ENCODE assay signal across 7 mouse cellular contexts in genomic region chr7:130693800-130694193, GRCm38 (mm10).
DNase-seq lines count a peak whose midpoint lies in the region; ATAC-seq lines count a peak whose summit lies in the region.

No protein-coding gene starts in this region.

- H3K27ac ChIP-seq in lung, embryonic 16.5 days (ENCODE audit: low read length), result no peak overlapping the region; the same call in 1 of the 2 replicates
- H3K27ac ChIP-seq in embryonic facial prominence, embryonic 12.5 days, result peak overlapping the region; percentile 99
- peak overlapping the region; percentile 99 for H3K27ac ChIP-seq in limb, embryonic 12.5 days
- H3K27ac ChIP-seq in stomach, embryonic 15.5 days, result 0 out of 2 replicates have a peak overlapping the region, but pooled peaks have one; percentile 93

- H3K9ac ChIP-seq in lung, embryonic 16.5 days (ENCODE audit: low read length), result peak overlapping the region; percentile 80
- H3K9ac ChIP-seq in embryonic facial prominence, embryonic 12.5 days, result peak overlapping the region; percentile 89
- peak overlapping the region; percentile 91 for H3K9ac ChIP-seq in limb, embryonic 12.5 days (replicated peaks)
- H3K9ac ChIP-seq in stomach, embryonic 15.5 days, result no peak overlapping the region

- peak overlapping the region; percentile 57 for H3K4me3 ChIP-seq in lung, embryonic 16.5 days (ENCODE audit: low read length)
- H3K4me3 ChIP-seq in embryonic facial prominence, embryonic 12.5 days, result peak overlapping the region; percentile 79
- peak overlapping the region; percentile 73 for H3K4me3 ChIP-seq in limb, embryonic 12.5 days (replicated peaks)
- H3K4me3 ChIP-seq in stomach, embryonic 15.5 days (replicated peaks), result peak overlapping the region; percentile 56

- H3K9me3 ChIP-seq in lung, embryonic 16.5 days (ENCODE audit: control insufficient read depth, low read length), result no peaks in the 10 kb centered on the region
- H3K9me3 ChIP-seq in embryonic facial prominence, embryonic 12.5 days, result no peaks in the 10 kb centered on the region
- H3K9me3 ChIP-seq in limb, embryonic 12.5 days, result no peaks in the 10 kb centered on the region
- H3K9me3 ChIP-seq in stomach, embryonic 15.5 days, result no peaks in the 10 kb centered on the region

- H3K27me3 ChIP-seq in lung, embryonic 16.5 days (ENCODE audit: control insufficient read depth, insufficient read depth, low read depth, low read length), result no peaks in the 10 kb centered on the region
- no peaks in the 10 kb centered on the region for H3K27me3 ChIP-seq in embryonic facial prominence, embryonic 12.5 days
- H3K27me3 ChIP-seq in limb, embryonic 12.5 days, result no peaks in the 10 kb centered on the region
- no peaks in the 10 kb centered on the region for H3K27me3 ChIP-seq in stomach, embryonic 15.5 days (replicated peaks)

- no peak for ATAC-seq in lung, embryonic 16.5 days (ENCODE audit: low read depth)
- no peak for ATAC-seq in embryonic facial prominence, embryonic 12.5 days (ENCODE audit: insufficient number of reproducible peaks, insufficient read depth, low FRiP score, low TSS enrichment)
- ATAC-seq in limb, embryonic 12.5 days (ENCODE audit: insufficient number of reproducible peaks, insufficient read depth, low FRiP score, low TSS enrichment, low read depth), result no peak
- ATAC-seq in stomach, embryonic 15.5 days (ENCODE audit: insufficient read depth, low FRiP score, low read depth), result no peak

- 20% methylated on average over 11 of the region's 11 CpGs for WGBS in lung, embryonic 16.5 days
- 15% methylated on average over 11 of the region's 11 CpGs for WGBS in embryonic facial prominence, embryonic 12.5 days
- WGBS in limb, embryonic 12.5 days, result 23% methylated on average over 11 of the region's 11 CpGs
- 32% methylated on average over 11 of the region's 11 CpGs for WGBS in stomach, embryonic 15.5 days

- peaks cover 43% of the 10 kb centered on the region for H3K4me1 ChIP-seq in lung, embryonic 16.5 days (replicated peaks; ENCODE audit: control insufficient read depth, insufficient read depth, low read length)
- peaks cover 63% of the 10 kb centered on the region for H3K4me1 ChIP-seq in embryonic facial prominence, embryonic 12.5 days
- H3K4me1 ChIP-seq in limb, embryonic 12.5 days (replicated peaks), result peaks cover 59% of the 10 kb centered on the region
- H3K4me1 ChIP-seq in stomach, embryonic 15.5 days, result peaks cover 33% of the 10 kb centered on the region

- no peaks in the 10 kb centered on the region for H3K36me3 ChIP-seq in lung, embryonic 16.5 days (ENCODE audit: control insufficient read depth, insufficient read depth, low read length)
- no peaks in the 10 kb centered on the region for H3K36me3 ChIP-seq in embryonic facial prominence, embryonic 12.5 days
- H3K36me3 ChIP-seq in limb, embryonic 12.5 days, result 0 out of 2 replicates have a peak, but pooled peaks cover 2% of the 10 kb centered on the region
- H3K36me3 ChIP-seq in stomach, embryonic 15.5 days, result no peaks in the 10 kb centered on the region

- peak overlapping the region; percentile 90 for H3K4me2 ChIP-seq in lung, embryonic 16.5 days (ENCODE audit: low read depth, low read length)
- H3K4me2 ChIP-seq in embryonic facial prominence, embryonic 12.5 days (replicated peaks), result peak overlapping the region; percentile 87
- peak overlapping the region; percentile 79 for H3K4me2 ChIP-seq in limb, embryonic 12.5 days
- H3K4me2 ChIP-seq in stomach, embryonic 15.5 days, result peak overlapping the region; percentile 85

- DNase-seq in lung, postnatal 10 days, result no peak
- DNase-seq in thymus, postnatal 0 days (ENCODE audit: low spot score), result no peak
- no peak for DNase-seq in yolk sac, embryonic 10.5 days (ENCODE audit: low spot score)
